Mouse (Mus musculus) liver, postnatal 0 days (tissue): ENCODE results near the gene Cldn4.

Experiments used
- CTCF ChIP-seq: sonication (generic); IDR thresholded peaks from 2 replicates; pipeline ENCODE4 v1.5.1; 2016; ENCODE audit warnings: antibody characterized with exemption, low read depth
- EP300 ChIP-seq: IDR thresholded peaks from 2 replicates; pipeline ENCODE4 v1.6.1; 2016; ENCODE audit warnings: antibody characterized with exemption, low read depth, mild to moderate bottlenecking

GRCm38 (mm10) chr5:134974294-134974693 lies 27.6 kb upstream of the Cldn4 start:
- TF ChIP-seq CTCF, result no peak
- TF ChIP-seq EP300, result peak; percentile 62
